Mouse (Mus musculus) lung, embryonic 15.5 days (tissue): ENCODE data around the gene Gm3336. TPM values are rescaled to one million over a fixed set of nuclear protein-coding genes. Genes with fewer than 3 reads are reported as not detected.

ENCODE experiments used
- ATAC-seq: fragments of 200-750 bp; cut with Nextera tagmentation; 2 replicates; pipeline ENCODE4 v1.8.0; 2017; ENCODE audit warnings: moderate number of reproducible peaks, borderline replicate concordance; ENCODE audit not compliant: low FRiP score, low TSS enrichment; ENCODE audit errors: extremely low read depth
- H3K27ac ChIP-seq: fragments of 300-500 bp; sonication (generic); 2 replicates; pipeline ENCODE4 v1.5.1; 2015; ENCODE audit warnings: moderate library complexity, mild to moderate bottlenecking, inconsistent platforms
- H3K27me3 ChIP-seq: fragments of 300-500 bp; sonication (generic); 2 replicates; pipeline ENCODE4 v1.6.1; 2015; ENCODE audit warnings: inconsistent platforms
- H3K36me3 ChIP-seq: fragments of 300-500 bp; sonication (generic); 2 replicates; pipeline ENCODE4 v1.6.1; 2015; ENCODE audit warnings: inconsistent platforms
- H3K4me1 ChIP-seq: fragments of 300-500 bp; sonication (generic); 2 replicates; pipeline ENCODE4 v1.6.1; 2015; ENCODE audit warnings: inconsistent platforms
- H3K4me2 ChIP-seq: fragments of 300-500 bp; sonication (generic); 2 replicates; pipeline ENCODE4 v1.6.1; 2015; ENCODE audit warnings: inconsistent platforms, mild to moderate bottlenecking, moderate library complexity
- H3K4me3 ChIP-seq: fragments of 300-500 bp; sonication (generic); 2 replicates; pipeline ENCODE4 v1.5.1; 2015; ENCODE audit warnings: mild to moderate bottlenecking, inconsistent platforms
- H3K9ac ChIP-seq: fragments of 300-500 bp; sonication (generic); 2 replicates; pipeline ENCODE4 v1.6.1; 2015; ENCODE audit warnings: inconsistent platforms
- H3K9me3 ChIP-seq: fragments of 300-500 bp; sonication (generic); 2 replicates; pipeline ENCODE4 v1.6.1; 2016; ENCODE audit warnings: inconsistent platforms
- WGBS: fragments of 180-500 bp; shearing (Covaris S2); methylation state at CpG from one replicate; pipeline ENCODE4 v1.1.7; 2015; 5-methylcytosine and 5-hydroxymethylcytosine counted together
- polyA plus RNA-seq: library from polyadenylated mRNA; unstranded; fragments of >200 nt; fragmentation: Nextera tagmentation; extraction: Ambion mirVana; gene quantifications from 2 replicates; pipeline ENCODE4 v1.2.1, GENCODE M21; 2015

Gm3336 gene
- polyA plus RNA-seq, 1 experiment from 2014 or later, result not detected

GRCm38 (mm10) chr8:70696019-70696885 lies 22.1 kb upstream of the Gm3336 start:
- Histone ChIP-seq H3K4me3 (peak overlapping the region; percentile 18), H3K9ac (peak overlapping the region; percentile 35; the same call in 1 of the 2 replicates), H3K9me3 (no peaks in the 10 kb centered on the region), H3K27me3 (no peaks in the 10 kb centered on the region), H3K27ac (peak overlapping the region; percentile 91), H3K36me3 (no peaks in the 10 kb centered on the region), H3K4me1 (peaks cover 58% of the 10 kb centered on the region), H3K4me2 (peak overlapping the region; percentile 58)
- no peak for ATAC-seq
- 4% methylated on average over 31 of the region's 31 CpGs for WGBS

- no peaks in the 10 kb centered on the region for H3K27me3 ChIP-seq
- WGBS, result 34% methylated on average over 4 of the region's 4 CpGs
- peak overlapping the region; percentile 18 for H3K4me3 ChIP-seq
- ATAC-seq, result no peak
- no peaks in the 10 kb centered on the region for H3K36me3 ChIP-seq
- peak overlapping the region; percentile 91 for H3K27ac ChIP-seq
- peaks cover 55% of the 10 kb centered on the region for H3K4me1 ChIP-seq
- H3K9ac ChIP-seq, result peak overlapping the region; percentile 35; the same call in 1 of the 2 replicates
- peak overlapping the region; percentile 58 for H3K4me2 ChIP-seq
- no peaks in the 10 kb centered on the region for H3K9me3 ChIP-seq
Measured at GRCm38 (mm10) chr8:70696946-70697345, 21.4 kb upstream of the Gm3336 start.

GRCm38 (mm10) chr8:70697366-70698250 lies 20.7 kb upstream of the Gm3336 start:
- no peak for ATAC-seq
- Histone ChIP-seq H3K36me3 (no peaks in the 10 kb centered on the region), H3K4me2 (peak overlapping the region; percentile 70), H3K9ac (peak overlapping the region; percentile 29), H3K27me3 (no peaks in the 10 kb centered on the region), H3K9me3 (no peaks in the 10 kb centered on the region), H3K4me1 (peaks cover 51% of the 10 kb centered on the region), H3K27ac (peak overlapping the region; percentile 91), H3K4me3 (peak overlapping the region; percentile 86)
- WGBS, result 57% methylated on average over 12 of the region's 12 CpGs

- WGBS, result under 1% methylated on average over 66 of the region's 69 CpGs
- peaks cover 49% of the 10 kb centered on the region for H3K4me1 ChIP-seq
Measured at GRCm38 (mm10) chr8:70698310-70699109, 19.8 kb upstream of the Gm3336 start, which contains the start of gene Jund. Jund (plus strand) TSS chr8:70698949.

GRCm38 (mm10) chr8:70699116-70699833 lies 19.1 kb upstream of the Gm3336 start:
- 0 out of 2 replicates have a peak, but pooled peaks have one; percentile 1 for ATAC-seq
- H3K4me2 ChIP-seq, result peak overlapping the region; percentile 70
- under 1% methylated on average over 76 of the region's 89 CpGs for WGBS
- H3K4me1 ChIP-seq, result peaks cover 45% of the 10 kb centered on the region
- peak overlapping the region; percentile 98 for H3K9ac ChIP-seq
- no peaks in the 10 kb centered on the region for H3K9me3 ChIP-seq
- H3K36me3 ChIP-seq, result no peaks in the 10 kb centered on the region
- peak overlapping the region; percentile 86 for H3K4me3 ChIP-seq
- peak overlapping the region; percentile 99 for H3K27ac ChIP-seq
- no peaks in the 10 kb centered on the region for H3K27me3 ChIP-seq

More at GRCm38 (mm10) chr8:70698310-70699109, 19.8 kb upstream of the Gm3336 start, which contains the start of gene Jund:
- Histone ChIP-seq H3K4me3 (peak within 1 kb of the TSS; percentile 86), H3K27me3 (no peaks in the 10 kb centered on the region), H3K9ac (peak within 1 kb of the TSS; percentile 98), H3K36me3 (no peaks in the 10 kb centered on the region), H3K27ac (peak within 1 kb of the TSS; percentile 99), H3K4me2 (peak within 1 kb of the TSS; percentile 70), H3K9me3 (no peaks in the 10 kb centered on the region)
- ATAC-seq, result peak; percentile 89

- Histone ChIP-seq H3K9ac (peak overlapping the region; percentile 98), H3K27me3 (no peaks in the 10 kb centered on the region), H3K4me3 (peak overlapping the region; percentile 86), H3K36me3 (no peaks in the 10 kb centered on the region), H3K9me3 (no peaks in the 10 kb centered on the region), H3K4me1 (peaks cover 44% of the 10 kb centered on the region), H3K4me2 (peak overlapping the region; percentile 70), H3K27ac (peak overlapping the region; percentile 99)
- WGBS, result under 1% methylated on average over 59 of the region's 59 CpGs
- ATAC-seq, result no peak
Measured at GRCm38 (mm10) chr8:70699834-70700554, 18.3 kb upstream of the Gm3336 start.

GRCm38 (mm10) chr8:70700555-70700922 lies 17.8 kb upstream of the Gm3336 start:
- H3K36me3 ChIP-seq, result no peaks in the 10 kb centered on the region
- peak overlapping the region; percentile 99 for H3K27ac ChIP-seq
- 0% methylated on average over 20 of the region's 20 CpGs for WGBS
- peak overlapping the region; percentile 86 for H3K4me3 ChIP-seq
- no peaks in the 10 kb centered on the region for H3K27me3 ChIP-seq
- H3K4me1 ChIP-seq, result peaks cover 38% of the 10 kb centered on the region
- ATAC-seq, result peak; percentile 21; the same call in 1 of the 2 replicates
- H3K9ac ChIP-seq, result peak overlapping the region; percentile 98
- H3K9me3 ChIP-seq, result no peaks in the 10 kb centered on the region
- peak overlapping the region; percentile 70 for H3K4me2 ChIP-seq

GRCm38 (mm10) chr8:70701048-70701981 lies 17.0 kb upstream of the Gm3336 start:
- H3K4me1 ChIP-seq, result peaks cover 31% of the 10 kb centered on the region
- H3K4me2 ChIP-seq, result peak overlapping the region; percentile 70
- no peak for ATAC-seq
- H3K36me3 ChIP-seq, result no peaks in the 10 kb centered on the region
- peak overlapping the region; percentile 98 for H3K9ac ChIP-seq
- H3K4me3 ChIP-seq, result peak overlapping the region; percentile 86
- H3K27ac ChIP-seq, result peak overlapping the region; percentile 99
- WGBS, result 43% methylated on average over 10 of the region's 10 CpGs
- H3K27me3 ChIP-seq, result no peaks in the 10 kb centered on the region
- no peaks in the 10 kb centered on the region for H3K9me3 ChIP-seq

GRCm38 (mm10) chr8:70701982-70702841 lies 16.1 kb upstream of the Gm3336 start:
- Histone ChIP-seq H3K9ac (no peak overlapping the region), H3K4me1 (peaks cover 22% of the 10 kb centered on the region), H3K4me3 (no peak overlapping the region), H3K36me3 (no peaks in the 10 kb centered on the region), H3K9me3 (no peaks in the 10 kb centered on the region), H3K27me3 (no peaks in the 10 kb centered on the region), H3K4me2 (peak overlapping the region; percentile 70; the same call in 1 of the 2 replicates), H3K27ac (no peak overlapping the region)
- 79% methylated on average over 2 of the region's 2 CpGs for WGBS
- ATAC-seq, result no peak
